Mouse (Mus musculus) thymus, adult 2 months (tissue): ENCODE results near the gene Gabrb1.

Experiments used
- CTCF ChIP-seq: fragments of 200-500 bp; IDR thresholded peaks from 2 replicates; pipeline ENCODE4 v1.5.1; 2012; ENCODE audit warnings: mild to moderate bottlenecking, control low read depth, low read length, moderate library complexity, borderline replicate concordance; ENCODE audit not compliant: control insufficient read depth, poor library complexity, insufficient read depth; ENCODE audit errors: extremely low read depth
- POLR2A ChIP-seq: fragments of 200-500 bp; IDR thresholded peaks from 2 replicates; pipeline ENCODE4 v1.6.1; 2012; ENCODE audit warnings: mild to moderate bottlenecking, low read length, control low read depth, moderate library complexity; ENCODE audit not compliant: control insufficient read depth, poor library complexity, insufficient read depth; ENCODE audit errors: extremely low read depth

DNA sequence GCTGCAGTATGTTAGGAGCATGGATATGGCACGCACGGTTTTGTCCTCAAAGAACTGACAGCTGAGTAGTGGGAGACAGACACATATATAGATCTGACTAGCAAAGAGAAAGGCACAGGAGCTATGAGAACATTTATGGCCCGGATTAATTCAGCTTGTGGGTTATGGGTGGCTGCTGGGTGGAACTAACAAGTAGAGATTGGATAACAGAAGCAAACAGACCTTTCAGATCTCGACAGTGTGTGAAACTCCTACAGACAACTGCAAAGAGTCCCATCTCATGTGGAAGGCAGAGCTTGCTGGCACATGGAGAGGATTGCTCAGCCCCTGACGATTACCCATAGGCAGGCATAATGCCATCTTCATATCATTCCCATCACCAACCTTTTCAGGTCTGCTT lies 268.4 kb downstream of the Gabrb1 start:
- no peak for TF ChIP-seq CTCF
- TF ChIP-seq POLR2A, result no peak
